ENCODE assay signal across 8 mouse cellular contexts in genomic region chr19:40499141-40499540, GRCm38 (mm10). TPM values are rescaled to one million over a fixed set of nuclear protein-coding genes. Genes with fewer than 3 reads are reported as not detected.
DNase-seq lines count a peak whose midpoint lies in the region; ATAC-seq and TF ChIP-seq lines count a peak whose summit lies in the region.

No protein-coding gene starts in this region.

- H3K79me2 ChIP-seq in C2C12 (ENCODE audit: control insufficient read depth, insufficient read depth) = no peaks in the 10 kb centered on the region

- H3ac ChIP-seq in C2C12 (ENCODE audit: control insufficient read depth, insufficient read length, low read depth) = no peak overlapping the region

- intact Hi-C loops in left cerebral cortex, postnatal 10 days (cut with DNase I) = no loop called here

- no peak overlapping the region for H3K9ac ChIP-seq in intestine, embryonic 16.5 days (ENCODE audit: low read depth, low read length)

- peak; percentile 40 to 45 for DNase-seq in left cerebral cortex, adult 18-20 months (ENCODE audit: low spot score in 2 of 2)
- DNase-seq in left cerebral cortex, postnatal 10 days (ENCODE audit: extremely low spot score in 1 of 2, low spot score in 2 of 2) = no peak
- DNase-seq in brain, adult 2 months (ENCODE audit: low read depth, low spot score) = peak; percentile 85
- DNase-seq in frontal cortex, postnatal 10 days (ENCODE audit: low spot score in 2 of 2) = no peak
- DNase-seq in thymus, postnatal 10 days (ENCODE audit: low spot score in 2 of 2) = no peak
- DNase-seq in Muller cell, postnatal 12 days (ENCODE audit: inconsistent ontology term) = no peak

- no peak overlapping the region for H3K4me2 ChIP-seq in intestine, embryonic 16.5 days (ENCODE audit: low read depth, low read length)

- no peaks in the 10 kb centered on the region for H3K9me3 ChIP-seq in intestine, embryonic 16.5 days (ENCODE audit: control insufficient read depth, low read length)

- no peak overlapping the region for H3K4me3 ChIP-seq in C2C12 (ENCODE audit: insufficient read depth, poor library complexity, severe bottlenecking)
- H3K4me3 ChIP-seq in intestine, embryonic 16.5 days (ENCODE audit: low read length) = no peak overlapping the region

- no peaks in the 10 kb centered on the region for H3K27me3 ChIP-seq in C2C12 (ENCODE audit: control insufficient read depth, insufficient read depth, insufficient read length)
- no peaks in the 10 kb centered on the region for H3K27me3 ChIP-seq in intestine, embryonic 16.5 days (replicated peaks; ENCODE audit: control insufficient read depth, insufficient read depth, low read length)

- ATAC-seq in intestine, embryonic 16.5 days = peak; percentile 83

- H3K27ac ChIP-seq in intestine, embryonic 16.5 days (ENCODE audit: low read length) = peak overlapping the region; percentile 84

- no peak for TF ChIP-seq CTCF in C2C12 (IDR thresholded peaks at IDR 0.05; ENCODE audit: control insufficient read depth, insufficient read depth, insufficient read length)

- no peaks in the 10 kb centered on the region for H3K36me3 ChIP-seq in C2C12 (ENCODE audit: control insufficient read depth, insufficient read depth)
- H3K36me3 ChIP-seq in intestine, embryonic 16.5 days (ENCODE audit: control insufficient read depth, insufficient read depth, low read length) = 0 out of 2 replicates have a peak, but pooled peaks cover 3% of the 10 kb centered on the region

- H3K4me1 ChIP-seq in intestine, embryonic 16.5 days (ENCODE audit: control insufficient read depth, insufficient read depth, low read length) = peaks cover 21% of the 10 kb centered on the region

- 46% methylated on average over 8 of the region's 8 CpGs for WGBS in intestine, embryonic 16.5 days

- H3K79me3 ChIP-seq in C2C12 (ENCODE audit: low read depth) = no peaks in the 10 kb centered on the region

TF ChIP-seq in C2C12, 6 proteins besides CTCF, POLR2A, EP300 and RAD21:
- TF ChIP-seq FOSL1 (IDR thresholded peaks at IDR 0.05; ENCODE audit: insufficient read depth, low read length, poor library complexity, severe bottlenecking) (peak; percentile 23), MYOD1 (IDR thresholded peaks at IDR 0.05; ENCODE audit: control insufficient read depth, insufficient read length, low read depth) (peak; percentile 99), CEBPB (IDR thresholded peaks at IDR 0.05; ENCODE audit: low read depth) (no peak)
TF ChIP-seq in C2C12: peak in this region for 2.

RNA-seq across cellular contexts. Expression of gene Sorbs1, which starts 14.4 kb away (rescaled TPM):
- 100 to 1,000 TPM; 144 to 149 TPM for total RNA-seq in left cerebral cortex, adult 18-20 months (2021)
- total RNA-seq in left cerebral cortex, postnatal 10 days (2021) = 100 to 1,000 TPM; 109 to 119 TPM
- polyA plus RNA-seq in C2C12 (2012; fragmentation: generic; extraction: Trizol) = 9.0 TPM
- 80.0 and 84.3 TPM in 2 replicates for polyA plus RNA-seq in intestine, embryonic 16.5 days (2015; fragmentation: Nextera tagmentation; extraction: Ambion mirVana)

Comparison
In these comparisons a context has a peak if more than half of its experiments do, and no peak if none do; other contexts are left out.
1. DNase-seq: peak in left cerebral cortex, adult 18-20 months (2 of 2) and brain, adult 2 months (single experiment); none in left cerebral cortex, postnatal 10 days (0 of 2), frontal cortex, postnatal 10 days (0 of 2), thymus, postnatal 10 days (0 of 2) and Muller cell, postnatal 12 days (single experiment).